Mouse (Mus musculus) kidney, postnatal 36 days (tissue): ENCODE results near the gene Gm29106.
"Not testable (repeated sequence)": the region's sequence is repeated elsewhere in the genome, so short reads cannot be mapped to it uniquely, and the experiment has no call there.

Experiments
- DNase-seq, 2 experiments: peaks; one replicate each; pipeline ENCODE4 v3.0.0; 2021 to 2022; ENCODE audit warnings: mixed read lengths in 2 of 2

Gene Gm29106

GRCm38 (mm10) chr1:118176242-118176641 lies at the start of gene Gm29106:
TSS of gene Gm29106 (plus strand) at chr1:118176542.
- DNase-seq, result not testable (repeated sequence)

GRCm38 (mm10) chr1:118228540-118228939 lies 52.2 kb downstream of the Gm29106 start:
- DNase-seq, result no peak

- DNase-seq, result no peak
Observed at GRCm38 (mm10) chr1:118236032-118236431, 59.7 kb downstream of the Gm29106 start.
